In the genomic region with DNA sequence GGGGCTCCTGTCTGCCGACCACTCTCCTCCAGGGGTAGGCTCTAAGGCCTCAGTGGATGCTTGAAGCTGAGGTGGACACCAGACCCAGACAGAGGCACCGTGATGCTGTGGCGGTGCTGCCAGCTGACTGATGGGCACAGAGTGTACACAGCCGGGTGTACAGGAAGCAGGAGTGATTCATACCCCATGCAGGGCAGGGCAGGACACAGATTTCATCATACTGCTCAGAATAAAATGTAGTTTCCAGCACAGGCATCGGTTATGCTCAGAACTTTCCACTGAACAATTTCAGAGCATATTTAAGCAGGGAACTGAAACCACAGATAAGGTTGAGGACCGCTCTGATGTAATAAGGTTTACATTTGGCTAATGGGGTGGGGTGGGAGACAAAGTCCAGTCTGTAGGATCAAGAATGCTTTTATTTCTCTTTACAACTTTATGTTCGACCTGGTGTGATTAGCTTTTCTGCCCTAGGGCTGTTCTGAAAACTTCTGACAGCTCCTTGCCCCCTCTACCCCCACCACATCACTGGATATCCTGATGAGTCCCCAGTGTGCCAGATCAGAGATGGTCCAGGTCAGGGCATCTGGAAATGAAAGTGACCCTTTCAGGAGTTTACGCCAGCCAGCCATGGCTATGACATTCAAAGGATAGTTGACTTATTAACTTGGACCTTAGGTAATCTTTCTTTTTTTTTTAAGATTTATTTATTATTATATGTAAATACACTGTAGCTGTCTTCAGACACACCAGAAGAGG, we compare ENCODE assay signal across 8 mouse cellular contexts. TPM values are rescaled to one million over a fixed set of nuclear protein-coding genes. Genes with fewer than 3 reads are reported as not detected.
DNase-seq lines count a peak whose midpoint lies in the region; ATAC-seq and TF ChIP-seq lines count a peak whose summit lies in the region.

No protein-coding gene starts in this region.

- no peaks in the 10 kb centered on the region for H3K36me3 ChIP-seq in kidney, postnatal 0 days (ENCODE audit: insufficient read depth, low read length)

- WGBS in kidney, postnatal 0 days: 42% methylated on average over 8 of the region's 8 CpGs

- H3K4me1 ChIP-seq in kidney, postnatal 0 days (replicated peaks; ENCODE audit: insufficient read depth, low read length): peaks cover 10% of the 10 kb centered on the region

- no peak overlapping the region for H3K4me3 ChIP-seq in kidney, postnatal 0 days (replicated peaks; ENCODE audit: low read depth, low read length)
- H3K4me3 ChIP-seq in left cerebral cortex, adult 2 months: no peak overlapping the region

- no peak for TF ChIP-seq CTCF in kidney, postnatal 0 days (IDR thresholded peaks at IDR 0.05; ENCODE audit: low read depth)
- no peak for TF ChIP-seq CTCF in left cerebral cortex, adult 2 months (IDR thresholded peaks at IDR 0.05)

- no peaks in the 10 kb centered on the region for H3K9me3 ChIP-seq in kidney, postnatal 0 days (replicated peaks; ENCODE audit: low read length)

- intact Hi-C loops in left cerebral cortex, adult 2 months (cut with DNase I): loop anchor here (10.0 kb wide), 1 partner anchor 368 kb away; no protein-coding TSS in a partner anchor

- no peaks in the 10 kb centered on the region for H3K27me3 ChIP-seq in kidney, postnatal 0 days (ENCODE audit: insufficient read depth, low read length)

- H3K27ac ChIP-seq in kidney, postnatal 0 days: peak overlapping the region; percentile 68
- no peak overlapping the region for H3K27ac ChIP-seq in left cerebral cortex, adult 2 months

- peak; percentile 45; the same call in 1 of the 2 replicates for ATAC-seq in cerebellum, adult (ENCODE audit: insufficient number of reproducible peaks, low FRiP score, low TSS enrichment)
- ATAC-seq in kidney, postnatal 0 days (replicated peaks; ENCODE audit: low FRiP score, low read depth): peak; percentile 72
- peak; percentile 80 for ATAC-seq in monocyte, adult 5-6 weeks (replicated peaks; ENCODE audit: insufficient number of reproducible peaks, low FRiP score, low TSS enrichment, poor library complexity, severe bottlenecking)

- no peak for DNase-seq in cerebellum, postnatal 10 days
- peak; percentile 31 for DNase-seq in urinary bladder, postnatal 25 days (ENCODE audit: low spot score)
- no peak for DNase-seq in urinary bladder, adult 2 months (ENCODE audit: low spot score)
- DNase-seq in kidney, postnatal 0 days (ENCODE audit: low spot score): peak; percentile 50
- no peak for DNase-seq in left cerebral cortex, adult 2 months (ENCODE audit: extremely low spot score in 1 of 2, low spot score in 2 of 2)
- no peak for DNase-seq in spleen, adult 18-20 months

- no peak overlapping the region for H3K4me2 ChIP-seq in kidney, postnatal 0 days (ENCODE audit: low read length)

- H3K9ac ChIP-seq in kidney, postnatal 0 days (ENCODE audit: low read depth, low read length): no peak overlapping the region

RNA-seq across cellular contexts. Expression of a gene that starts 29.4 kb away (rescaled TPM):
- polyA plus RNA-seq in urinary bladder, adult 2 months (2012; rRNA removed): not detected in 2 replicates
- 1.3 and 2.1 TPM in 2 replicates for polyA plus RNA-seq in kidney, postnatal 0 days (2015; fragmentation: Nextera tagmentation; extraction: Ambion mirVana)
- total RNA-seq in monocyte, adult 5-6 weeks (2017): not detected in 3 replicates
- not detected for total RNA-seq in left cerebral cortex, adult 2 months (2021)

Comparison
In these comparisons a context has a peak if more than half of its experiments do, and no peak if none do; other contexts are left out.
1. DNase-seq: peak in urinary bladder, postnatal 25 days (single experiment) and kidney, postnatal 0 days (single experiment); none in cerebellum, postnatal 10 days (0 of 2), urinary bladder, adult 2 months (single experiment), left cerebral cortex, adult 2 months (0 of 2) and spleen, adult 18-20 months (0 of 2).
2. Peak in every context shown above with its lines, with median percentiles within 50 percentile points of each other: ATAC-seq.